Mouse (Mus musculus) thymus, postnatal 36 days (tissue): ENCODE results near the gene Kalrn.

Experiments
- DNase-seq, 2 experiments: peaks; one replicate each; pipeline ENCODE4 v3.0.0; 2022; ENCODE audit warnings: mixed read lengths in 2 of 2

Gene Kalrn

DNA sequence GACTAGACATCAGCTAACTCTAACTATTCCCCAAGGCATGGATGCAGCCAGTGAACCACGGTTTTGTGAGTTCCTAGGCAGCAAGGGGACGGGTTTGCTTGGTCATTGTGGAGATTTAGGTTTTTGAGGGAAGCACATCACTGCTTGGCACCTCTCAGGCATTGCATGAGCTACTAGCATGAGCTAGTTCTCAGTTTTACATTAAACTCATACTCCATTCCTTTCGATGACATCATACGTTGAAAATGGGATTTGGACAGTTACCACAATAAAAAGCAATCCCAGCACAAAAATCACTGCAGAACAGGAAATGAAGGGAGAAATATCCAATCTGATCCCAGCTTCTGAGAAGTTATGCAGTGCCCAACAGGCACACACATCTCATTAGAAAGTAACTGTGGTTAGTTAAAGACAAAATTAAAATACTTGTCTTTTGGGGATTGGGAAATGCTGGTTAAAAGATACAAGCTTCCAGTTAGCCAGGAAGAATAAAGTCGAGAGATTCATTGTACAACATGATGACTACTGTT, 23.8 kb downstream of the Kalrn start:
- no peak for DNase-seq

DNA sequence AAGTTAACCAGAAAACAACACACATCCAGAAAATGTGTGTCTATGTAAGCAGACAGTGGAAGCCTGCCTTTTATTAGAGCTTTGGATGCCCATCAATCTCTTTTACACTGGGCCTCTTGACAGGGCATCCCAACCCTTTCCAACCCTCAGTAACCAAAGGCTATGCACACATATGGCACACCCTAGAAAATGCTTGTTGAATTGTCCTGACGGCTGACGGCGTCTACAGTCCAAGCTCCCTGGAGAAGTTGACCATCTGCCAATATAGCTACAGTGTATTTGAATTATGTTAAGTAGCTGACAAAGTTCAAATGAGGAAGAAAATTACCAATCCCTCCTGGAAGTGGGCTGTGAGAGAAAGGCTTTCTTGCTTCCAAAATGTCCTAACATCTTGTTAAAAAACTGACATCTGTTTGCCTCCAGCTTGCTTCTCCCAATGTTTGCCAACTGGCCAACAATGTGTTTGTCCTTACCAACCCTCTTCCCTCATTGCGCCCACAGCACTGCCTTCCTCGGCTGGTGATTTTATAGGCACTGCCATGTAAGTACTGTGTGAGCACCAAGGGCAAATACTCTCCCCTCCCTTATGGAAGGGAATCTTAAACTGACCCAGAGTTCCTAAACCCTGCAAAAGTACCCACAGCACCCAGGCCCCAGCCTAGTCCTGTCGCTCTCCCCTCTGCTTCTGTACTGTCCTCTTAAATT, 26.4 kb downstream of the Kalrn start:
- no peak for DNase-seq

GRCm38 (mm10) chr16:34543754-34544153, 29.6 kb downstream of the Kalrn start:
- DNase-seq: no peak

GRCm38 (mm10) chr16:34542341-34542740, 31.0 kb downstream of the Kalrn start:
- no peak for DNase-seq

DNA sequence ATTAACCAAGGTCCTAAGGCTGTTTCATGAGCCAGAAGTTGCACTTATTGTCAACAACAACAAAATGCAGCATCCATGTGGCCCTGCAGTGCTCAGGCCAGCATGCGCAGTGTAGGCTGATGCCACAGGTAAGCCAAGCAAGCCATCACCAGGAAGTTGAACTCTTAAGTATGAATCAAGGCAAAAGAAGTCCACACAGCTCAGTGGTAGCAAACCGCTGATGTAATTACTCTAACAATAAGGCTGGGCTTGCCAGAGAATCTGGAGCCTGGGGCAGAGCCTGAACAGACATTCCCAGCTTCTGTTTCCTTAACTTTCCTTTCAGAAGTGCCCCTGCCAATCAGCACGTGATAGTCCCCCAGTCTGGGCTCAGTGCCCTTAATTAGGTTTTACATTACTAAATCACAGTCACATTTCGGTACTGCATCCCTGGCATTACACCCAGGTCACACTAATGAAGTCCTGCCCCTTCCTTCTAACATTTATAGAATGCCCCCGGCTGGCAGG, 34.6 kb downstream of the Kalrn start:
- DNase-seq: no peak

DNA sequence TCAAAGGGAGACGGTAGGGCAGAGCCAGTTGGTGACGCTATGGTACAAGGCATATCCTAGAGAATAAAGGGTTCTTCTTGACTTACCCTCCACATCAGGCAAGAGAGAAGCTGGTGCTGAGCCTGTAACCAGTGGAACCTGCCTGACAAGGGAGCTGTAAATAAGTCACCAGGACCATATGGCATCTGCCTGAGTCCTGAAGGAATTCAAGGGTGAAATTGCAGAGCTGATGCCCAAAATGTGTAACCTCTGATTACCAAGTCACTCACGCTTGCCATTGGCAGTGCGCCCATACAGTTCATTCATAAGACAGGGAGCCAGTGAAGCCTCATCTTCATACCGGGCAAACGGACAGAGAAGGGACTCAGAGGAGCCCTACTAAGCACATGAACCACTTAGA, 37.0 kb downstream of the Kalrn start:
- no peak for DNase-seq

DNA sequence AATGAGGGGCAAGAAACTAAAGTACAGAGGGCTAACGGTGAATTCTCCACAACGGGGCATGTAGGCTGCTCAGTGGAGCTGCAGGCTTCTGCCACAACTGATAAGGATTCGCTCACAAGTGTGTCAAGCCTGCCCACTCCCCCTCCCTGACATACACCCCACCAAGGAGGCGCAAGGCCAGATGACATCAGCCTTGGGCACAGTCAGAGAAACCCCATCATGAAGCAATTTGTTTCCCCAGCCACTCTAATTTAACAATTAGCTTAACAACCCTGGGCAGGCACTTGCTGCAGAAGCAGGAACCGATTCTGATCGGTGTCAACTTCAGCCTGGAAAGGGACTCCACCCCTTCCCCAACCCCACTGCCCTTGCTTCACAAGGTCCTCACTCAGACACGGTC, 38.2 kb downstream of the Kalrn start:
- no peak for DNase-seq

- DNase-seq: no peak
Measured at GRCm38 (mm10) chr16:34531506-34531905, 41.8 kb downstream of the Kalrn start.

DNA sequence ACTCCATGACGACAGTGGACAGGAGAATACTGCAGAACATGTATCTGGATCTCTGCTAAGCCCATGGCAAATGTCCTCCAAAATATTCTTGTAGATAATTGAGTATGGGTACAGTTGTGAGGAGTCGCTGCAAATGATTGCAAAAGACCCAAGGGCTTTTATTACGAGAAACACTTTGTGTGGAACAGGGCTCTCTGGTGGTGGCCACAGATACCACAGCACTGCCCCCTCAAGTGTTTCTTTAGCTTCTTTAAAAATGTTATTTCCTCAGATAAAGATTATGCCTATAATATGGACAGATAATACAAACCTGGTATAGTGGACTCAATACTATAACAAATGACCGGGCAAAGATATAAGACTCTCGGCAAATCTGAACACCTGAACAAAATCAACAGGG, 43.3 kb downstream of the Kalrn start:
- no peak for DNase-seq

- no peak for DNase-seq
Measured at GRCm38 (mm10) chr16:34528234-34528983, 44.9 kb downstream of the Kalrn start.

- DNase-seq: no peak
Measured at GRCm38 (mm10) chr16:34526378-34526777, 47.0 kb downstream of the Kalrn start.

DNA sequence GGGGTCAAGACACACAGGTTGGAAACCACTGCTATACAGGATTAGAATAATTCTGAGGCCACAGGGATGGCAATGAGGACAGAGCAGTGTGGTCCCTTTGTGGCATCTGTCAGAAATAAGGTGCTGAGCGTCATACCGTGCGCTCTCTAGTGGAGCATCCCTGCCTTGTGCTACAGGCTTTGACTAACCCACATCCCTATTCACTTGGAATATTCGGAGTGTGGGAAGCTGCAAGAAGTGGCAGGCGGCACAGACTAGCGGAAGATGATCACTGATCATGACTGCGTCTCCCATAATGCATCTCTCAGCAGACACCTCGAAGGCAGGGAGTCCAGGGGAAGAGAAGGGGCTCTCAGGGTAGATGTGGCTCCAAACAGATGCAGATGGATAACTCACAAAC, 47.5 kb downstream of the Kalrn start:
- no peak for DNase-seq

- DNase-seq: no peak
Measured at GRCm38 (mm10) chr16:34525205-34525604, 48.1 kb downstream of the Kalrn start.

DNA sequence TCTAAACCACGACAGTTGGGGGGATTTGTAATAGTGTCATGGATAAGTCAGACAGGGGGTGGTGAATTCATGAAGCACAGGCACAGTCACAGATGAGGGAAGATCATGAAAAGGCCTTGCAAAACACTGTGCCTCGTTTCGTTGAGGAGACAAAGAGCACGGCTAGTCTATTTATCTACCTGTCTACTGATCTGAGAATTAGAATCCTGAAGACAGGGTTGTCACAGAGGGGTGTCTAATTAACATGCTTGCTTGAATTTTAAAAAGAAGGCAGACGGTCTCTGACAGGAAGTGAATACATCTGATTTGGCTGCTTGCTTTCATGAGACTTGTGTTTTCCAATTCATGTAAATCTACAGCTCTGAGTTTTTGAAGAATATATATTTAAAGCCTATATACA, 52.3 kb downstream of the Kalrn start:
- DNase-seq: no peak

DNA sequence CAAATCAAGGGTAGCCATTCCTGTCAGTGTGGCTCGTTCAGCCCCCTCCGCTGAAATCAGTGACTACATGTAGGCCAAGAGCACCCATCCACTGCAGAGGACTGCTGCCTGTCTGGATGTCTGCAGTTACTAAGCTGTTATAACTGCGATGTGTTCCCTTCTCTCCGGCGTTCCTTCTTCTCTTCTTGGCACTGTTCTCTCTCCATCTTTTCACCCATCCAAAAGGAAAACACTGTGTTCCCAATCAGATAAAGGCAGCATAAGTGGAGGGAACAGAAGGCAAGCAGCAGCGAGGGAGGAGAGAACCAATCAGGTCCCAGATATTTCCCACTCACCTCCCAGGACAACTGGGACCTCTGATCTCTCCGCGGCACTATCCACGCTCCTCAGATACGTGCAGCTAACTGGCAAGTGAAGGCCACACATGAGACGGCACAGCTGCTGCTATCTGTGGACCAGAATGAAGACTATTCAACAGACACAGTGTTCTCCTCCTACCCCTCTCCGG, 56.4 kb downstream of the Kalrn start:
- DNase-seq: no peak

- DNase-seq: no peak
Measured at GRCm38 (mm10) chr16:34515485-34515884, 57.8 kb downstream of the Kalrn start.

- DNase-seq: no peak
Measured at GRCm38 (mm10) chr16:34513956-34514593, 59.3 kb downstream of the Kalrn start.

- no peak for DNase-seq
Measured at GRCm38 (mm10) chr16:34512326-34512725, 61.0 kb downstream of the Kalrn start.

DNA sequence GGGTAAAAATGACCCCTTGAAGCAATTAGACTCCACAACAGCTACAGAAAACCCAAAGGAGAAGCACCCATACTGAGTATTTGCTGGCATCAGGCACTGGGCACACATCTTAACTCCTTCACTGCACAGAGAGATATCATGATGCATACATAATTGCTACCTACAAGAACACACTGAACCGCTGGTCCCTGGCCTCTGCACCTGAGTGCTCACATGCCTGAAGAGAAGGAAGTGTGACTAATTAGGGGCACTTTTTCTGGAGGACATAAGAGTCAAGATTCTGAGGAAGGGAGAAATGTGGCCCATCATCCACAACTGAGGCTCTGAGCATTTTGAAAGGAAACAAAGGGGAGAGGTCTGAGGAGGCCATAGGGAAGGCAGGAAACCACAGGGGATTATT, 65.2 kb downstream of the Kalrn start:
- no peak for DNase-seq

GRCm38 (mm10) chr16:34506048-34506447, 67.3 kb downstream of the Kalrn start:
- no peak for DNase-seq

GRCm38 (mm10) chr16:34504250-34504649, 69.1 kb downstream of the Kalrn start:
- DNase-seq: no peak

GRCm38 (mm10) chr16:34502110-34502509, 71.2 kb downstream of the Kalrn start:
- no peak for DNase-seq

DNA sequence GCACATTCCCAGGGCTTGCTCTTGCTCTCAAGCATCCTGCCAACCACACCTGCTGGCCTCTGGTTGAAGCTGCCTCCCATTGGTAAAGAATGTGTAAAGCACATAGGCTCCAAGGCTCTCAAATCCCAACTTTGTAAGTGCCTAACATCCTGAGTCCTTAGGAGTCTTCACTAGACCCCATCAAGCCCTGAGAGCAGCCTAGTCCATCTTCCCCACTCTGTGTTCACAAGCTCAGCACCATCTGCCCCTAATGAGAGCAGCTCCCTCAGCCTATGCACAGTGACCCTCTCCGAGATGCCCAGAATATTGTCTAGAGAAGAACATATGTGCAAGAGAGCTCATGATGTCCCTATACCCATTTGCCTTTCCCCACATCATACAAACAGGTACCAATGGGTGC, 78.6 kb downstream of the Kalrn start:
- DNase-seq: no peak
